Mouse (Mus musculus) small intestine, adult 2 months (tissue): ENCODE measurements around the gene Slc25a11.

Source experiments
- CTCF ChIP-seq: fragments of 200-500 bp; IDR thresholded peaks from 2 replicates; pipeline ENCODE4 v1.5.1; 2012; ENCODE audit warnings: low read depth, mild to moderate bottlenecking, control low read depth, inconsistent platforms, low read length, moderate library complexity, mixed read lengths; ENCODE audit not compliant: insufficient replicate concordance, insufficient read length; ENCODE audit errors: extremely low read depth
- POLR2A ChIP-seq: fragments of 200-500 bp; IDR thresholded peaks from 2 replicates; pipeline ENCODE4 v1.6.1; 2012; ENCODE audit warnings: low read depth, mild to moderate bottlenecking, control low read depth, inconsistent platforms, low read length, moderate library complexity

DNA sequence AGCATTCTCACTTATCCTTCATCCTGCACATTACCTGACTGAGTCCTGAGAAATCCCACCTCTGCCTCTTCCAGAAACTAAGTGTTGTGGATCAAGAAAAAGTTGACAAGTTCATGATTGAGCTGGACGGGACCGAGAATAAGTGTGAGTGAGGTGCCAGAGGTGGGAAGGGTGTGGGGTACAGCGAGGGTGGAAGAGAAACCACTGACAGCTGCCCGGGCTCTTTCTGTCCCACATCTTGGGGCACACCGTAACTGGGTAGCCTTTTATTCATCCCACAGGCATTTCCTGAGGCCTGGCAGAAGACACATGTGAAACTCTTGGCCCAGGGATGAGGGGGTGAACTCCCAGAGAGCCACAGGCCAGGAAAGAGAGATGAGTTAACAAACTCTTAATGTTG, 11.2 kb upstream of the Slc25a11 start:
- TF ChIP-seq CTCF (no peak), POLR2A (no peak)
